Mouse (Mus musculus) effector memory CD4-positive, alpha-beta T cell, adult 5 months (primary cell): ENCODE measurements around the gene Fosl1. TPM values are rescaled to one million over a fixed set of nuclear protein-coding genes. Genes with fewer than 3 reads are reported as not detected.

Experiments used
- polyA plus RNA-seq: library from polyadenylated mRNA; unstranded; fragments of 100-300 nt; shearing (Covaris generic); gene quantifications from one replicate; pipeline ENCODE4 v1.2.1, GENCODE M21; 2017

The Fosl1 gene
- 0.77 TPM for polyA plus RNA-seq

GRCm38 (mm10) chr19:5447515-5448353 is at the start of gene Fosl1:
TSS of gene Fosl1 (plus strand) at chr19:5447547.

GRCm38 (mm10) chr19:5402293-5402692 is 45.1 kb upstream of the Fosl1 start, which contains the start of gene Tsga10ip:
TSS of gene Tsga10ip (minus strand) at chr19:5402526.

GRCm38 (mm10) chr19:5424782-5425741 is 22.3 kb upstream of the Fosl1 start, which contains the start of the genes Drap1 and AI837181:
TSS of gene Drap1 (minus strand) at chr19:5424979.
TSS of gene AI837181 (plus strand) at chr19:5425144.

GRCm38 (mm10) chr19:5457746-5458442 is 10.5 kb downstream of the Fosl1 start, which contains the start of gene Ccdc85b:
TSS of gene Ccdc85b (minus strand) at chr19:5457894.

GRCm38 (mm10) chr19:5460465-5460911 is 13.1 kb downstream of the Fosl1 start, which contains the start of gene Fibp:
TSS of gene Fibp (plus strand) at chr19:5460615.

GRCm38 (mm10) chr19:5468374-5468773 is 21.0 kb downstream of the Fosl1 start, which contains the start of gene Ctsw:
TSS of gene Ctsw (minus strand) at chr19:5468507.

GRCm38 (mm10) chr19:5473720-5474119 is 26.4 kb downstream of the Fosl1 start, which contains the start of gene Efemp2:
TSS of gene Efemp2 (plus strand) at chr19:5473954.

GRCm38 (mm10) chr19:5487768-5488550 is 40.6 kb downstream of the Fosl1 start, which contains the start of gene Mus81:
TSS of gene Mus81 (minus strand) at chr19:5488402.

GRCm38 (mm10) chr19:5490313-5490897 is 43.1 kb downstream of the Fosl1 start, which contains the start of gene Cfl1:
TSS of gene Cfl1 (plus strand) at chr19:5490455.

GRCm38 (mm10) chr19:5503687-5504086 is 56.3 kb downstream of the Fosl1 start, which contains the start of gene 1700020D05Rik:
TSS of gene 1700020D05Rik (minus strand) at chr19:5503787.

Other genes starting within 250 kb of the Fosl1 start
- 95.2 TPM for gene Pacs1, start 174.4 kb upstream of the Fosl1 start, polyA plus RNA-seq
- gene Sf3b2, start 152.1 kb upstream of the Fosl1 start, polyA plus RNA-seq, result 294 TPM
- gene Gal3st3, start 149.2 kb upstream of the Fosl1 start, polyA plus RNA-seq, result not detected
- gene Catsper1, start 111.8 kb upstream of the Fosl1 start, polyA plus RNA-seq, result not detected
- gene Cst6, start 98.0 kb upstream of the Fosl1 start, polyA plus RNA-seq, result 0.65 TPM
- 35.1 TPM for gene Eif1ad, start 80.8 kb upstream of the Fosl1 start, polyA plus RNA-seq
- 156 TPM for gene Banf1, start 80.4 kb upstream of the Fosl1 start, polyA plus RNA-seq
- gene Sart1, start 58.8 kb upstream of the Fosl1 start, polyA plus RNA-seq, result 218 TPM
- gene Tsga10ip, start 45.0 kb upstream of the Fosl1 start, polyA plus RNA-seq, result not detected
- gene Drap1, start 22.6 kb upstream of the Fosl1 start, polyA plus RNA-seq, result 175 TPM
- gene AI837181, start 22.4 kb upstream of the Fosl1 start, polyA plus RNA-seq, result 24.5 TPM
- 4.4 TPM for gene Ccdc85b, start 10.3 kb downstream of the Fosl1 start, polyA plus RNA-seq
- gene Fibp, start 13.1 kb downstream of the Fosl1 start, polyA plus RNA-seq, result 68.1 TPM
- 191 TPM for gene Ctsw, start 21.0 kb downstream of the Fosl1 start, polyA plus RNA-seq
- 0.86 TPM for gene Efemp2, start 26.4 kb downstream of the Fosl1 start, polyA plus RNA-seq
- gene Mus81, start 40.9 kb downstream of the Fosl1 start, polyA plus RNA-seq, result 24.6 TPM
- gene Cfl1, start 42.9 kb downstream of the Fosl1 start, polyA plus RNA-seq, result 2,701 TPM
- gene 1700020D05Rik, start 56.2 kb downstream of the Fosl1 start, polyA plus RNA-seq, result not detected
- 3.8 TPM for gene Snx32, start 63.0 kb downstream of the Fosl1 start, polyA plus RNA-seq
- not detected for gene Ovol1, start 113.1 kb downstream of the Fosl1 start, polyA plus RNA-seq
- 8.2 TPM for gene Ap5b1, start 120.5 kb downstream of the Fosl1 start, polyA plus RNA-seq
- 84.3 TPM for gene Rnaseh2c, start 154.3 kb downstream of the Fosl1 start, polyA plus RNA-seq
- 66.5 TPM for gene Kat5, start 162.7 kb downstream of the Fosl1 start, polyA plus RNA-seq
- gene Rela, start 189.9 kb downstream of the Fosl1 start, polyA plus RNA-seq, result 279 TPM
- gene Sipa1, start 216.2 kb downstream of the Fosl1 start, polyA plus RNA-seq, result 174 TPM
- gene Map3k11, start 241.2 kb downstream of the Fosl1 start, polyA plus RNA-seq, result 58.1 TPM
- 45.2 TPM for gene Pcnx3, start 241.4 kb downstream of the Fosl1 start, polyA plus RNA-seq